ENCODE assay signal across 8 mouse cellular contexts in genomic region chr5:51568198-51568690, GRCm38 (mm10). TPM values are rescaled to one million over a fixed set of nuclear protein-coding genes. Genes with fewer than 3 reads are reported as not detected.
DNase-seq lines count a peak whose midpoint lies in the region; ATAC-seq and TF ChIP-seq lines count a peak whose summit lies in the region.

No protein-coding gene starts in this region.

- TF ChIP-seq CTCF in hindbrain, postnatal 0 days (IDR thresholded peaks at IDR 0.05; ENCODE audit: low read depth) = no peak

- no peak overlapping the region for H3K27ac ChIP-seq in embryonic facial prominence, embryonic 11.5 days (replicated peaks; ENCODE audit: low read depth, low read length)
- no peak overlapping the region; the same call in 1 of the 2 replicates for H3K27ac ChIP-seq in embryonic facial prominence, embryonic 10.5 days (replicated peaks)
- H3K27ac ChIP-seq in lung, embryonic 16.5 days (ENCODE audit: low read length) = peak overlapping the region; percentile 34; the same call in 1 of the 2 replicates
- H3K27ac ChIP-seq in hindbrain, postnatal 0 days = peak overlapping the region; percentile 67; the same call in 1 of the 2 replicates
- 0 out of 2 replicates have a peak overlapping the region, but pooled peaks have one; percentile 2 for H3K27ac ChIP-seq in stomach, embryonic 15.5 days

- ATAC-seq in embryonic facial prominence, embryonic 11.5 days (replicated peaks; ENCODE audit: insufficient number of reproducible peaks, low FRiP score, low TSS enrichment, low read depth) = no peak; the same call in 1 of the 2 replicates
- ATAC-seq in lung, embryonic 16.5 days (ENCODE audit: low read depth) = peak; percentile 52
- peak; percentile 86 for ATAC-seq in hindbrain, postnatal 0 days
- ATAC-seq in stomach, embryonic 15.5 days (ENCODE audit: insufficient read depth, low FRiP score, low read depth) = no peak

- no peak overlapping the region for H3K9ac ChIP-seq in embryonic facial prominence, embryonic 11.5 days (replicated peaks; ENCODE audit: low read length)
- H3K9ac ChIP-seq in lung, embryonic 16.5 days (ENCODE audit: low read length) = no peak overlapping the region
- H3K9ac ChIP-seq in hindbrain, postnatal 0 days (replicated peaks; ENCODE audit: low read length) = no peak overlapping the region
- H3K9ac ChIP-seq in stomach, embryonic 15.5 days = no peak overlapping the region

- H3K4me1 ChIP-seq in embryonic facial prominence, embryonic 11.5 days (ENCODE audit: control insufficient read depth, insufficient read depth, low read length) = no peaks in the 10 kb centered on the region
- H3K4me1 ChIP-seq in embryonic facial prominence, embryonic 10.5 days = peaks cover 8% of the 10 kb centered on the region
- 0 out of 2 replicates have a peak, but pooled peaks cover 4% of the 10 kb centered on the region for H3K4me1 ChIP-seq in lung, embryonic 16.5 days (replicated peaks; ENCODE audit: control insufficient read depth, insufficient read depth, low read length)
- H3K4me1 ChIP-seq in hindbrain, postnatal 0 days (ENCODE audit: insufficient read depth, low read length) = peaks cover 4% of the 10 kb centered on the region; the same call in 1 of the 2 replicates
- no peaks in the 10 kb centered on the region for H3K4me1 ChIP-seq in stomach, embryonic 15.5 days

- no peak overlapping the region for H3K4me3 ChIP-seq in embryonic facial prominence, embryonic 11.5 days (ENCODE audit: low read depth, low read length)
- H3K4me3 ChIP-seq in embryonic facial prominence, embryonic 10.5 days = no peak overlapping the region
- no peak overlapping the region for H3K4me3 ChIP-seq in lung, embryonic 16.5 days (ENCODE audit: low read length)
- no peak overlapping the region for H3K4me3 ChIP-seq in hindbrain, postnatal 0 days (ENCODE audit: low read length)
- H3K4me3 ChIP-seq in stomach, embryonic 15.5 days (replicated peaks) = no peak overlapping the region

- no peaks in the 10 kb centered on the region for H3K9me3 ChIP-seq in embryonic facial prominence, embryonic 11.5 days (replicated peaks; ENCODE audit: control insufficient read depth, low read length)
- no peaks in the 10 kb centered on the region for H3K9me3 ChIP-seq in embryonic facial prominence, embryonic 10.5 days
- no peaks in the 10 kb centered on the region for H3K9me3 ChIP-seq in lung, embryonic 16.5 days (ENCODE audit: control insufficient read depth, low read length)
- no peaks in the 10 kb centered on the region for H3K9me3 ChIP-seq in hindbrain, postnatal 0 days (ENCODE audit: low read length)
- H3K9me3 ChIP-seq in stomach, embryonic 15.5 days = no peaks in the 10 kb centered on the region

- peak; percentile 26 for DNase-seq in embryonic facial prominence, embryonic 11.5 days (ENCODE audit: low spot score)
- DNase-seq in embryonic facial prominence, embryonic 10.5 days (ENCODE audit: low spot score) = no peak
- DNase-seq in lung, postnatal 4 days = no peak
- DNase-seq in hindbrain, postnatal 0 days (ENCODE audit: low spot score) = peak; percentile 47
- DNase-seq in urinary bladder, postnatal 25 days (ENCODE audit: low spot score) = no peak
- no peak for DNase-seq in testis, postnatal 10 days (ENCODE audit: low spot score)

- no peaks in the 10 kb centered on the region for H3K36me3 ChIP-seq in embryonic facial prominence, embryonic 11.5 days (replicated peaks; ENCODE audit: control insufficient read depth, insufficient read depth, low read depth, low read length)
- no peaks in the 10 kb centered on the region for H3K36me3 ChIP-seq in embryonic facial prominence, embryonic 10.5 days (replicated peaks)
- H3K36me3 ChIP-seq in lung, embryonic 16.5 days (ENCODE audit: control insufficient read depth, insufficient read depth, low read length) = no peaks in the 10 kb centered on the region
- no peaks in the 10 kb centered on the region for H3K36me3 ChIP-seq in hindbrain, postnatal 0 days (ENCODE audit: insufficient read depth, low read length)
- no peaks in the 10 kb centered on the region for H3K36me3 ChIP-seq in stomach, embryonic 15.5 days

- WGBS in embryonic facial prominence, embryonic 11.5 days = 57% methylated on average over 8 of the region's 8 CpGs
- WGBS in embryonic facial prominence, embryonic 10.5 days = 66% methylated on average over 8 of the region's 8 CpGs
- WGBS in lung, embryonic 16.5 days = 44% methylated on average over 8 of the region's 8 CpGs
- 16% methylated on average over 8 of the region's 8 CpGs for WGBS in hindbrain, postnatal 0 days
- 64% methylated on average over 8 of the region's 8 CpGs for WGBS in stomach, embryonic 15.5 days

- H3K27me3 ChIP-seq in embryonic facial prominence, embryonic 11.5 days (ENCODE audit: control insufficient read depth, insufficient read depth, low read length) = no peaks in the 10 kb centered on the region
- H3K27me3 ChIP-seq in embryonic facial prominence, embryonic 10.5 days (replicated peaks; ENCODE audit: low read depth, poor library complexity, severe bottlenecking) = no peaks in the 10 kb centered on the region
- no peaks in the 10 kb centered on the region for H3K27me3 ChIP-seq in lung, embryonic 16.5 days (ENCODE audit: control insufficient read depth, insufficient read depth, low read depth, low read length)
- H3K27me3 ChIP-seq in hindbrain, postnatal 0 days (ENCODE audit: insufficient read depth, low read length) = no peaks in the 10 kb centered on the region
- H3K27me3 ChIP-seq in stomach, embryonic 15.5 days (replicated peaks) = no peaks in the 10 kb centered on the region

- H3K4me2 ChIP-seq in embryonic facial prominence, embryonic 11.5 days (ENCODE audit: low read depth, low read length) = no peak overlapping the region
- peak overlapping the region; percentile 12; the same call in 1 of the 2 replicates for H3K4me2 ChIP-seq in lung, embryonic 16.5 days (ENCODE audit: low read depth, low read length)
- H3K4me2 ChIP-seq in hindbrain, postnatal 0 days (ENCODE audit: low read depth, low read length) = peak overlapping the region; percentile 27
- H3K4me2 ChIP-seq in stomach, embryonic 15.5 days = no peak overlapping the region

RNA-seq across cellular contexts. Expression of gene Ppargc1a, which starts 0.7 kb away (rescaled TPM):
- 2.7 and 3.2 TPM in 2 replicates for polyA plus RNA-seq in embryonic facial prominence, embryonic 11.5 days (2014; fragmentation: Nextera tagmentation; extraction: Ambion mirVana)
- 1.2 and 2.6 TPM in 2 replicates for polyA plus RNA-seq in embryonic facial prominence, embryonic 10.5 days (2016; fragmentation: Nextera tagmentation; extraction: Ambion mirVana)
- polyA plus RNA-seq in lung, embryonic 16.5 days (2015; fragmentation: Nextera tagmentation; extraction: Ambion mirVana) = 8.1 TPM in 2 replicates
- total RNA-seq in hindbrain, postnatal 0 days (2014; rRNA removed) = 14.5 and 16.3 TPM in 2 replicates
- polyA plus RNA-seq in hindbrain, postnatal 0 days (2015; fragmentation: Nextera tagmentation; extraction: Ambion mirVana) = 20.3 and 22.6 TPM in 2 replicates
- polyA plus RNA-seq in stomach, embryonic 15.5 days (2015; fragmentation: Nextera tagmentation; extraction: Ambion mirVana) = 4.3 and 5.4 TPM in 2 replicates

Comparison
In these comparisons a context has a peak if more than half of its experiments do, and no peak if none do; other contexts are left out.
1. DNase-seq: peak in embryonic facial prominence, embryonic 11.5 days (single experiment) and hindbrain, postnatal 0 days (single experiment); none in embryonic facial prominence, embryonic 10.5 days (single experiment), lung, postnatal 4 days (0 of 2), urinary bladder, postnatal 25 days (single experiment) and testis, postnatal 10 days (single experiment).
2. ATAC-seq: peak in lung, embryonic 16.5 days (single experiment) and hindbrain, postnatal 0 days (single experiment); none in embryonic facial prominence, embryonic 11.5 days (single experiment) and stomach, embryonic 15.5 days (single experiment).
3. H3K27ac ChIP-seq: peak in lung, embryonic 16.5 days (single experiment), hindbrain, postnatal 0 days (single experiment) and stomach, embryonic 15.5 days (single experiment); none in embryonic facial prominence, embryonic 11.5 days (single experiment) and embryonic facial prominence, embryonic 10.5 days (single experiment).
4. H3K4me2 ChIP-seq: peak in lung, embryonic 16.5 days (single experiment) and hindbrain, postnatal 0 days (single experiment); none in embryonic facial prominence, embryonic 11.5 days (single experiment) and stomach, embryonic 15.5 days (single experiment).